8 mouse cellular contexts compared by ENCODE assay signal in the genomic region with DNA sequence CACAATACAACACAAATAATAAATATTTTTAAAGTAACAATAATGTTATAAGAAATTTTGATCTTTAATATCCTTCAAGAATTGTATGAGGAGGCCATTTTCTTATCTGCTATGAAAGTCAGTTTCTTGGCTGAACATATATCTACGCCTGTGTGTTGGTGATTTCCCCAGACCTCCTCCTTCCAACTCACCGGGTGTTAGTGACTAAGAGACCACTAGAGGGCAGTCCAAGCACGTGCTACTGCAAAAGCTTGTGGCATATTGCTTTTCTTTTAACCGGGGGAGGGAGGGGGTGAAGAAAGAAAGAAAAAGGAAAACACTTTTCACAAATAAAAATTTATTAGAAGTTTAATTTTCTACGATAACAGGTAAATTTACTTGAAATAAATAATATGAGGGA.
DNase-seq lines count a peak whose midpoint lies in the region; ATAC-seq and TF ChIP-seq lines count a peak whose summit lies in the region.

No protein-coding gene starts in this region.

- no peak overlapping the region for H3K4me2 ChIP-seq in kidney, embryonic 14.5 days (replicated peaks; ENCODE audit: low read depth, low read length)

- no peaks in the 10 kb centered on the region for H3K9me3 ChIP-seq in kidney, embryonic 14.5 days (ENCODE audit: control insufficient read depth, low read length)

- H3K4me3 ChIP-seq in kidney, embryonic 14.5 days (ENCODE audit: low read length) = no peak overlapping the region
- H3K4me3 ChIP-seq in bone marrow, adult 2 months (replicated peaks; ENCODE audit: control insufficient read depth, low read depth, low read length) = no peak overlapping the region

- no peak for TF ChIP-seq POLR2A in bone marrow, adult 2 months (IDR thresholded peaks at IDR 0.05; ENCODE audit: borderline replicate concordance, control insufficient read depth, low read depth, low read length)

- no peaks in the 10 kb centered on the region for H3K4me1 ChIP-seq in kidney, embryonic 14.5 days (ENCODE audit: control insufficient read depth, insufficient read depth, low read length)
- no peaks in the 10 kb centered on the region for H3K4me1 ChIP-seq in bone marrow, adult 2 months (ENCODE audit: control insufficient read depth, insufficient read depth, low read length)

- ATAC-seq in kidney, embryonic 14.5 days (ENCODE audit: low FRiP score, low TSS enrichment) = no peak
- peak; percentile 100 for ATAC-seq in megakaryocyte progenitor cell, adult 5-6 weeks (replicated peaks; ENCODE audit: poor library complexity)

- no peaks in the 10 kb centered on the region for H3K27me3 ChIP-seq in kidney, embryonic 14.5 days (ENCODE audit: control insufficient read depth, insufficient read depth, low read length)

- no peak overlapping the region for H3K27ac ChIP-seq in kidney, embryonic 14.5 days (ENCODE audit: low read depth, low read length)
- H3K27ac ChIP-seq in bone marrow, adult 2 months (ENCODE audit: control insufficient read depth, insufficient read depth, low read depth, low read length, poor library complexity) = no peak overlapping the region

- no peak overlapping the region for H3K9ac ChIP-seq in kidney, embryonic 14.5 days (ENCODE audit: low read depth, low read length)

- WGBS in kidney, embryonic 14.5 days = 16% methylated on average over 5 of the region's 5 CpGs
- WGBS in bone marrow, adult 2 months = 12% methylated on average over 5 of the region's 5 CpGs

- no peaks in the 10 kb centered on the region for H3K36me3 ChIP-seq in kidney, embryonic 14.5 days (ENCODE audit: control insufficient read depth, insufficient read depth, low read length)

- peak; percentile 38; the same call in 1 of the 2 replicates for TF ChIP-seq CTCF in bone marrow, adult 2 months (IDR thresholded peaks at IDR 0.05; ENCODE audit: control insufficient read depth, insufficient read depth, low read length)

- DNase-seq in kidney, adult 11 months = peak; percentile 11
- DNase-seq in fibroblast of lung, adult 2 months (ENCODE audit: low read depth) = peak; percentile 26
- DNase-seq in heart, postnatal 4 days = peak; percentile 74
- DNase-seq in layer of hippocampus, postnatal 10 days (ENCODE audit: low spot score in 2 of 2) = peak; percentile 62 to 72
- DNase-seq in telencephalon, adult 2 months (ENCODE audit: low read depth, low spot score) = peak; percentile 44

Comparison
In these comparisons a context has a peak if more than half of its experiments do, and no peak if none do; other contexts are left out.
1. DNase-seq: peak in every context shown above with its lines; median percentile 74 in heart, postnatal 4 days; 67 in layer of hippocampus, postnatal 10 days; 44 in telencephalon, adult 2 months; 26 in fibroblast of lung, adult 2 months; 11 in kidney, adult 11 months.